Mouse (Mus musculus): Measurements from ENCODE around the gene Nsa2. TPM values are rescaled to one million over a fixed set of nuclear protein-coding genes. Genes with fewer than 3 reads are reported as not detected.
"Not testable (repeated sequence)": the region's sequence is repeated elsewhere in the genome, so short reads cannot be mapped to it uniquely, and the experiment has no call there.

Gene Nsa2
- polyA plus RNA-seq, 1 experiment = 257 TPM

DNA sequence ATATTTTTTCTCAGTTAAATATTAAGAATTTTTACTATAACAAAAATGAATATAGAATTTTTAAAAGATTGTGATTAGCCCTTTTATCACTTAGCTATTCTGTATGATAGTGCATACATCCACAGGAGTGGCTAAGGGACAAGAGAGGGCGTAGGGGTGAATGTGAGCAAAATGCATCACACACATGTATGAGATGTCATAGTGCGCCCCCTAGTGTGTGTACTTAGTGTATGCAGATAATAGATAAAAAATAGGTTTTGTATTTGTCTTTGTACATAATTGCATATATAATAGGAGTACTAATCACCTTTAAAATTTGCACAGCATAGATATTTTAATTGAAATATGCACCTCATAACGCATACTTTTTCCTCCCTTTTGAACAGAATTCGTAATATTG, 8.1 kb upstream of the Nsa2 start:
- H3K4me1 ChIP-seq (ENCODE audit: control insufficient read depth, insufficient read depth, low read length) = no peaks in the 10 kb centered on the region
- no peak overlapping the region for H3K27ac ChIP-seq (ENCODE audit: insufficient read depth, low read depth, low read length)
- no peak overlapping the region for H3K4me3 ChIP-seq (ENCODE audit: insufficient read depth, low read length)
- TF ChIP-seq POLR2A (IDR thresholded peaks at IDR 0.05; ENCODE audit: borderline replicate concordance, low read depth, low read length) (no peak), CTCF (IDR thresholded peaks at IDR 0.05; ENCODE audit: low read depth, low read length) (no peak)

DNA sequence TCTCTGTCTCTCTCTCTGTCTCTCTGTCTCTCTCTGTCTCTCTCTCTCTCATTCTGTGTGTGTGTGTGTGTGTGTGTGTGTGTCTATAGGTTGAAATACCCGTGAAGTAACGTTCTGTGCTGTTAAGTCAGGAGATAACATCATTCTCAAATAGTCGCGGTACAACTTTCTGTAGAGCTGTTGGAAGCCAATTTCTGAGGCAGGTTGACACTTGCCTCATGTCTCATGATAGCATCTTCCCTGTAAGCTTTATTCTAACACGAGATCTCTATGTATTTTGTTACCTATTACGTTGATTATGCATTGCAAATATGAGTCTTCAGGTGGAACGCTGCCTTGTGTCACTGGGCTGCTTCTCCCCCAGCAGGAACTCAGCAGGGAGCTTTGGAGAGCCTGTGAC, 4.6 kb upstream of the Nsa2 start:
- Histone ChIP-seq H3K4me3 (ENCODE audit: insufficient read depth, low read length) (no peak overlapping the region), H3K27ac (ENCODE audit: insufficient read depth, low read depth, low read length) (no peak overlapping the region), H3K4me1 (ENCODE audit: control insufficient read depth, insufficient read depth, low read length) (no peaks in the 10 kb centered on the region)
- TF ChIP-seq POLR2A (IDR thresholded peaks at IDR 0.05; ENCODE audit: borderline replicate concordance, low read depth, low read length) (no peak), CTCF (IDR thresholded peaks at IDR 0.05; ENCODE audit: low read depth, low read length) (no peak)

DNA sequence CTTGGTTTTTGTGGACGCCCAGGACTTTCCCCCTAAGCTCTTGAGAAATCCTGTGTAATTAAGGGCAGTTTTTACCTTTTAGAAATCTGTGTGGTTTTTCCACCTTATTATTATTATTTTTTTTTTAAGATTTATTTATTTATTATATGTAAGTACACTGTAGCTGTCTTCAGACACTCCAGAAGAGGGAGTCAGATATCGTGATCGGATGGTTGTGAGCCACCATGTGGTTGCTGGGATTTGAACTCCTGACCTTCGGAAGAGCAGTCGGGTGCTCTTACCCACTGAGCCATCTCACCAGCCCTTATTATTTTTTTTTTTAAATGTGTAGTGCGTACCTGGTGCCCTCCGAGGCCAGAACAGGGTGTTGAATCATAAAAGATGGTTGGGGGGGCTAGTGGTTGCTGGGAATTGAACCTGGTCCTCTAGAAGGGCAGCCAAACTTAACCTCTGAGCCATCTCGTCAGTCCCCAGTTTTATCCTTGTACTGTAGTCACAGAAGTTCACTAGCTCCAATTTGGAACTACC, 731 bp upstream of the Nsa2 start:
- H3K27ac ChIP-seq (ENCODE audit: insufficient read depth, low read depth, low read length) = peak overlapping the region; percentile 87
- H3K4me1 ChIP-seq (ENCODE audit: control insufficient read depth, insufficient read depth, low read length) = not testable (repeated sequence)
- peak overlapping the region; percentile 100 for H3K4me3 ChIP-seq (ENCODE audit: insufficient read depth, low read length)

DNA sequence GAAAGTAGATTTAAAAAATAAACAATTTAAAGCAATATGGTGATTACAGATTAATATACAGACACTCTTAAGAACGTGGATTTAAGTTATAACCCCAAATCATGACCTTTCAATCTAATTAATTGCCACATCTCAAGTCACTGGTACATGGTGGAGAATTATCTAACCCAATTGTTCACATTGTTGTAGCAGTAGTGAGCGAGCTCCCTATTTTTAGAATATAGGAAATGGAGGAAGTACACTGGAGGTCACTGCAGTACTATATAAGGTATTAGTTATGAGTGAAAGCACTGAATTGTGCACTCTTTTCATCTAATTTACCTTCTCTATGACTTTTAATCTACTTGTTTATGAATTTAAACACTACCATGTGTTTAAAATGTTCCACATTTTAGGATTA, 7.3 kb downstream of the Nsa2 start:
- H3K4me3 ChIP-seq (ENCODE audit: insufficient read depth, low read length); H3K4me1 ChIP-seq (ENCODE audit: control insufficient read depth, insufficient read depth, low read length); H3K27ac ChIP-seq (ENCODE audit: insufficient read depth, low read depth, low read length): not testable (repeated sequence)

DNA sequence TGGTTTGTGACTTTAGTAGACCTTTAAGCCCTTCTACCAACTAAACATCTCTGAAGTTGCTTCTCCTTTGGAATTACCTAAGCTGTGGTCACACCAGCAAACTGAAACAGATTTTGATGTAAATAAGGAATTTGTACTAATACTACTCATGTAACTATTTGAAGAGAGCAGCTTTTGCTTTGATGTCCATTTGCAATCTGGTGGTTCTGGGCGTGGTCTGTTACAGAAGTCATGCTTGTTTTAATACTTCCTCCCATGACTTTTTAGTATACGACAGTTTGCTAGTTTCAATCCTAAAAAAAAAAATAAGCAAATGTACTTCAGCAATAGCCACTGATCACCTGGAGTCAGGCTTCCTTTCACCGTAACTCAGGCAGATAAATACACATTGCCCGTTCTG, 8.1 kb downstream of the Nsa2 start:
- H3K4me3 ChIP-seq (ENCODE audit: insufficient read depth, low read length) = not testable (repeated sequence)

DNA sequence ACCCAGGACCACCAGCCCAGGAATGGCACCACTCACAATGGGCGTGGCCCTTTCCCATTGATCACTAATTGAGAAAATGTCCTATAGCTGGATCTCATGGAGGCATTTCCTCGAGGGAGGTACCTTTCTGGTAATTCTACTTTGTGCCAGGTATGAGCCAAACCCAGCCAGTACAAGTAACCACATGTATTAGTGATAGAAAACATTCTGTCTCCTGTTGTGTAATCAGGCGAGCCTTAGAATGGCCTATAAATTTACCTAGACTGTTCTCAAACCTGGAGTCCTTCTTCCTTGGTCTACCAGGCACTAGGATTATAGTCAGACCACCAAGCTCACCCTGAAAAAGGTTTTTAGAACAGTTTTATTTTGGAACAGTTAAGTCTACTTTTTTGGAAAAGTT, 16.4 kb downstream of the Nsa2 start:
- Histone ChIP-seq H3K4me1 (ENCODE audit: control insufficient read depth, insufficient read depth, low read length) (no peaks in the 10 kb centered on the region), H3K4me3 (ENCODE audit: insufficient read depth, low read length) (no peak overlapping the region), H3K27ac (ENCODE audit: insufficient read depth, low read depth, low read length) (no peak overlapping the region)
- TF ChIP-seq POLR2A (IDR thresholded peaks at IDR 0.05; ENCODE audit: borderline replicate concordance, low read depth, low read length) (no peak), CTCF (IDR thresholded peaks at IDR 0.05; ENCODE audit: low read depth, low read length) (no peak)

More for the DNA sequence above, 8.1 kb downstream of the Nsa2 start:
- H3K4me1 ChIP-seq (ENCODE audit: control insufficient read depth, insufficient read depth, low read length); H3K27ac ChIP-seq (ENCODE audit: insufficient read depth, low read depth, low read length): not testable (repeated sequence)

DNA sequence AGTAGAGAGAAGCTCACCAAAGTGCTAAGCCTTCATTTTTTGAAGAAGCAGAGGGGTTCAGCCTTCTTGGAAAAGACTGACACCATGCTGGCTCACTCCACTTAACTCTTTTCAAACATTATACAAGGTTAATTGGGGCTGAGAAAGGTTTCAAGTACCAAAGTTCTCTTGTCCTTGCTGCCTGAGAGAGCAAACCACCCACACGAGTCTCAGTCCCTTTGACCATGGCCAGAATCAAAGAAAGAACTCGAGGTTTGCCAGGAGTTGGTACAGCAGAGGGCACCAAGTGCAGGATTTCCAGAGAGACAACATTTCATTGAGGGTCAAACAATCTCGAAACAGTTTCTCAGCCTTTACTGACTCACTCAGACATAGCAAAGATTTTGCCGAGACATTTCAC, 28.7 kb downstream of the Nsa2 start:
- Histone ChIP-seq H3K4me1 (ENCODE audit: control insufficient read depth, insufficient read depth, low read length) (no peaks in the 10 kb centered on the region), H3K4me3 (ENCODE audit: insufficient read depth, low read length) (no peak overlapping the region), H3K27ac (ENCODE audit: insufficient read depth, low read depth, low read length) (no peak overlapping the region)
- TF ChIP-seq CTCF (IDR thresholded peaks at IDR 0.05; ENCODE audit: low read depth, low read length) (no peak), POLR2A (IDR thresholded peaks at IDR 0.05; ENCODE audit: borderline replicate concordance, low read depth, low read length) (no peak)

DNA sequence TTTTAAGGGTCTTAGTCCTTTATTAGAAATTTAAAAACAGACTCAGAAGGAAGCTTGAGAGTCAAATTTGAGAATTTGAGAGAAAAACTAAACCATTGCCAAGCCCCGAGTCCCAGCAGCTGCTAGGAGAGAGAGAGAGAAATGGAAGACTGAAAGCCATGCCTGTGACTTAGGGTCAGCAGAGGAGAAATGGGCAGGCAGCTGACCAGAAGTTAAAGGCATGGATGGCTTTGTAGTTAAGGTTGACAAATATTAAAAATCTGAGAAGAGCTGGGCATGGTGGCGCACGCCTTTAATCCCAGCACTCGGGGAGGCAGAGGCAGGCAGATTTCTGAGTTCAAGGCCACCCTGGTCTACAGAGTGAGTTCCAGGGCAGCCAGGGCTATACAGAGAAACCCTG, 30.0 kb downstream of the Nsa2 start:
- not testable (repeated sequence) for H3K4me3 ChIP-seq (ENCODE audit: insufficient read depth, low read length); H3K27ac ChIP-seq (ENCODE audit: insufficient read depth, low read depth, low read length); H3K4me1 ChIP-seq (ENCODE audit: control insufficient read depth, insufficient read depth, low read length)

DNA sequence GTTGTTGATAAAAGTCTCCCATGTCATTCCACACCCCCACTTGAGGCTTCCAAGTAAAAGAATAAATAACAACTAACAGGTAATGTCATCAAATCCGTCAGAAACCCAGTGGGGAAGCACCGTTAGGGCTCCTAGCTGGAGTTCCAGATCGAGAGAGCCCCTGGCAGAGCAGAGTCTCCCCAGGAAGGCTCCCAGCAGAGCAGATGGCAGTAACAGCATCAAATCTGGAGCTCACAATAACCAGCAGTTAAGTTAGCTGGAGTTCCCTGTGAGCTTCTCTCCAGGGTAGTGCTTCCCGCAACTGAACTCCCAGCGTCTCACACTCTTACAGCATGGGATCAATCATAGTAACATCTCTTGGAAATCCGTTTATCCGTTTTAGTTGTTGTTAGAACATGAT, 32.7 kb downstream of the Nsa2 start:
- Histone ChIP-seq H3K4me1 (ENCODE audit: control insufficient read depth, insufficient read depth, low read length) (no peaks in the 10 kb centered on the region), H3K27ac (ENCODE audit: insufficient read depth, low read depth, low read length) (no peak overlapping the region), H3K4me3 (ENCODE audit: insufficient read depth, low read length) (no peak overlapping the region)
- TF ChIP-seq CTCF (IDR thresholded peaks at IDR 0.05; ENCODE audit: low read depth, low read length) = no peak
- no peak for TF ChIP-seq POLR2A (IDR thresholded peaks at IDR 0.05; ENCODE audit: borderline replicate concordance, low read depth, low read length)

DNA sequence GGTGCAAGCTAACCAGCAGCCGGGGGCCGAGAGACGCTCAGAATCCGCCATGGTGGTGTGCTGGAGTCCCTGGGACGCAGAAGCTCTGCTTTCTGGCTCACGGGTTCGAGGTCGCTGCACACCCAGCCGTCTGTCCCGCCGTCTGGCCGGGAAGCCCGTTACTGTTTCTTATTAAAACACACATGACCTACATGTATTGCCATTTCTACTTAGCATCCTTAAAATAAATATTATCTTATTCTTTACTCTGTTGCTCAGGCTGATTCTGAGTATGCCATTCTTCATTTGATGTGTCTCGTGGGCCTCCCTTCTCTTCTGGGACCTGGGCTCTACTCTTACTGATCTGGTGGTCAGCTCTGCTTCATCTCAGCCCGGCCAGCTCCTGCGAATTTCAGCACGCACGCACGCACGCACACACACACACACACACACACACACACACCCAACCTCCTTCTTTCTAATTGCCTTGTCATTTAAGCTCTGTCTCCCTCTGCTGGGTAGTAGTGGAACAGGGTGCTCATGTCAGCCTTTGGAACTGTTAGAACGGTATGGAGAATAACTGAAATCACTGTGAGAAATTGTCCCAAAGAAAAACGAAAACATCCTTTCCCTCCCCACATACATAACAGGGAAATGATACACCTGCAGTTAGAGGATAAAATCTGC, 38.4 kb downstream of the Nsa2 start, which contains the start of gene Gm6169:
Gene Gm6169, minus strand, starts transcription at position 51 of the 666 bp plus-strand sequence.
- Histone ChIP-seq H3K27ac (ENCODE audit: insufficient read depth, low read depth, low read length) (no peak within 1 kb of the TSS), H3K4me1 (ENCODE audit: control insufficient read depth, insufficient read depth, low read length) (no peaks in the 10 kb centered on the region), H3K4me3 (ENCODE audit: insufficient read depth, low read length) (no peak within 1 kb of the TSS)
- no peak for TF ChIP-seq POLR2A (IDR thresholded peaks at IDR 0.05; ENCODE audit: borderline replicate concordance, low read depth, low read length)
- TF ChIP-seq CTCF (IDR thresholded peaks at IDR 0.05; ENCODE audit: low read depth, low read length) = no peak

DNA sequence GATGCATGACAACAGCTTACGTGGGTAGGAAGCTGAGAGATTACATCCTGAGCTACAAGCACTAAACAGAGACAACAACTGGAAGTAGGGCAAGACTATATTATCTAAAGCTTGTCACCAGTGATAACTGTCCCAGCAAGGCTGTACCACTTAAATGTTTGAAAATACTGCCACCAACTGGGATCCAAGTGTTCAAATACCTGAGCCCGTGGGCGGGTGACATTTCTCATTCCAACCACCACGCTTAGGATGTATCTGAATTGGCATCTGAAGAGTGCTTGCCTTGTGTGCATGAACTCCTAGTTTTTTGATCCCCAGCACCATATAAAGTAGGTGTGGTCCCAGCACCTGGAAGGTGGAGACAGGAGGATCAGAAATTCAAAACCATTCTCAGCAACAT, 42.0 kb downstream of the Nsa2 start:
- H3K4me1 ChIP-seq (ENCODE audit: control insufficient read depth, insufficient read depth, low read length) = no peaks in the 10 kb centered on the region

More for the DNA sequence above, 42.0 kb downstream of the Nsa2 start:
- no peak overlapping the region for H3K27ac ChIP-seq (ENCODE audit: insufficient read depth, low read depth, low read length)
- no peak for TF ChIP-seq POLR2A (IDR thresholded peaks at IDR 0.05; ENCODE audit: borderline replicate concordance, low read depth, low read length)
- no peak for TF ChIP-seq CTCF (IDR thresholded peaks at IDR 0.05; ENCODE audit: low read depth, low read length)
- H3K4me3 ChIP-seq (ENCODE audit: insufficient read depth, low read length) = no peak overlapping the region

Measured in bone marrow macrophage, adult 2 months (primary cell).